Mouse (Mus musculus) retina, postnatal 1 day (tissue): Measurements from ENCODE around the gene Olfr1393.
"Not testable (repeated sequence)": the region's sequence is repeated elsewhere in the genome, so short reads cannot be mapped to it uniquely, and the experiment has no call there.

ENCODE experiments used
- DNase-seq: peaks from one replicate; pipeline ENCODE4 v3.0.0-alpha.2; 2012

Gene Olfr1393

GRCm38 (mm10) chr11:49252048-49252447 is 26.1 kb upstream of the Olfr1393 start:
- no peak for DNase-seq

GRCm38 (mm10) chr11:49253035-49253434 is 25.1 kb upstream of the Olfr1393 start:
- DNase-seq = no peak

- no peak for DNase-seq
Observed at GRCm38 (mm10) chr11:49259296-49259695, 18.8 kb upstream of the Olfr1393 start.

- no peak for DNase-seq
Observed at GRCm38 (mm10) chr11:49259829-49260228, 18.3 kb upstream of the Olfr1393 start.

- DNase-seq = no peak
Observed at GRCm38 (mm10) chr11:49260598-49261312, 17.3 kb upstream of the Olfr1393 start.

GRCm38 (mm10) chr11:49261313-49261855 is 16.7 kb upstream of the Olfr1393 start:
- no peak for DNase-seq

GRCm38 (mm10) chr11:49262286-49262685 is 15.8 kb upstream of the Olfr1393 start:
- DNase-seq = no peak

GRCm38 (mm10) chr11:49263149-49263548 is 15.0 kb upstream of the Olfr1393 start:
- DNase-seq = no peak

GRCm38 (mm10) chr11:49264081-49264480 is 14.0 kb upstream of the Olfr1393 start:
- DNase-seq = no peak

- DNase-seq = no peak
Observed at GRCm38 (mm10) chr11:49264622-49265021, 13.5 kb upstream of the Olfr1393 start.

GRCm38 (mm10) chr11:49265101-49265500 is 13.0 kb upstream of the Olfr1393 start:
- no peak for DNase-seq

GRCm38 (mm10) chr11:49266671-49267070 is 11.4 kb upstream of the Olfr1393 start:
- no peak for DNase-seq

GRCm38 (mm10) chr11:49267316-49267715 is 10.8 kb upstream of the Olfr1393 start:
- no peak for DNase-seq

GRCm38 (mm10) chr11:49267970-49268579 is 10.0 kb upstream of the Olfr1393 start:
- peak; percentile 39 for DNase-seq

- no peak for DNase-seq
Observed at GRCm38 (mm10) chr11:49269761-49270160, 8.3 kb upstream of the Olfr1393 start.

- DNase-seq = no peak
Observed at GRCm38 (mm10) chr11:49270368-49270767, 7.7 kb upstream of the Olfr1393 start.

- peak; percentile 78 for DNase-seq
Observed at GRCm38 (mm10) chr11:49271334-49271733, 6.8 kb upstream of the Olfr1393 start.

GRCm38 (mm10) chr11:49273834-49274519 is 4.1 kb upstream of the Olfr1393 start:
- no peak for DNase-seq

GRCm38 (mm10) chr11:49284982-49285381 is 6.9 kb downstream of the Olfr1393 start, which contains the start of gene Olfr1392:
TSS of gene Olfr1392 (plus strand) at chr11:49285282.
- DNase-seq = not testable (repeated sequence)

- no peak for DNase-seq
Observed at GRCm38 (mm10) chr11:49287251-49287650, 9.1 kb downstream of the Olfr1393 start.

- peak; percentile 35 for DNase-seq
Observed at GRCm38 (mm10) chr11:49292777-49293176, 14.7 kb downstream of the Olfr1393 start.

- DNase-seq = no peak
Observed at GRCm38 (mm10) chr11:49304441-49304840, 26.3 kb downstream of the Olfr1393 start, which contains the start of gene Olfr10. TSS of gene Olfr10 (plus strand) at chr11:49304741.

- not testable (repeated sequence) for DNase-seq
Observed at GRCm38 (mm10) chr11:49308547-49308946, 30.4 kb downstream of the Olfr1393 start.
